Mouse (Mus musculus): ENCODE measurements around the gene Poc1a. TPM values are rescaled to one million over a fixed set of nuclear protein-coding genes. Genes with fewer than 3 reads are reported as not detected.

The Poc1a gene
- total RNA-seq, 2 experiments from 2014 or later, result 8.6 to 14.5 TPM

- H3K27ac ChIP-seq, result no peak overlapping the region
- no peak overlapping the region for H3K4me3 ChIP-seq
- TF ChIP-seq CTCF (conservative IDR thresholded peaks at IDR 0.05), result peak; percentile 75
- DNase-seq (ENCODE audit: low spot score in 2 of 2), result no peak
Observed at GRCm38 (mm10) chr9:106394649-106395602, 114.1 kb downstream of the Poc1a start.

- DNase-seq (ENCODE audit: low spot score in 2 of 2), result no peak
- Histone ChIP-seq H3K27ac (no peak overlapping the region), H3K4me3 (no peak overlapping the region)
- no peak for TF ChIP-seq CTCF (conservative IDR thresholded peaks at IDR 0.05)
Observed at GRCm38 (mm10) chr9:106397733-106398132, 116.9 kb downstream of the Poc1a start.

- Histone ChIP-seq H3K4me3 (no peak overlapping the region), H3K27ac (no peak overlapping the region)
- TF ChIP-seq CTCF (conservative IDR thresholded peaks at IDR 0.05), result no peak
- no peak for DNase-seq (ENCODE audit: low spot score in 2 of 2)
Observed at GRCm38 (mm10) chr9:106398667-106399311, 117.9 kb downstream of the Poc1a start.

GRCm38 (mm10) chr9:106399808-106400207 is 118.9 kb downstream of the Poc1a start:
- H3K4me3 ChIP-seq, result no peak overlapping the region
- H3K27ac ChIP-seq, result no peak overlapping the region; the same call in 1 of the 2 replicates
- DNase-seq (ENCODE audit: low spot score in 2 of 2), result no peak
- no peak for TF ChIP-seq CTCF (conservative IDR thresholded peaks at IDR 0.05)

Other genes with a start within 250 kb of the Poc1a start
- gene Col6a4, start 184.3 kb upstream of the Poc1a start, total RNA-seq (2021), result 1 to 10 TPM in 1 of 2 experiments, under 1 TPM in 1; 0.76 to 2.1 TPM
- gene Glyctk, start 122.9 kb upstream of the Poc1a start, total RNA-seq (2021), result 1 to 10 TPM; 4.2 TPM
- gene Wdr82, start 110.1 kb upstream of the Poc1a start, total RNA-seq (2021), result 100 to 1,000 TPM; 134 TPM
- gene Ppm1m, start 81.3 kb upstream of the Poc1a start, total RNA-seq (2021), result 10 to 100 TPM; 19.4 to 21.8 TPM
- 10 to 100 TPM; 52.4 to 58.9 TPM for gene Twf2, start 78.0 kb upstream of the Poc1a start, total RNA-seq (2021)
- 1 to 10 TPM; 1.4 to 1.5 TPM for gene Tlr9, start 58.5 kb upstream of the Poc1a start, total RNA-seq (2021)
- 100 to 1,000 TPM; 149 to 154 TPM for gene Alas1, start 32.4 kb upstream of the Poc1a start, total RNA-seq (2021)
- 10 to 100 TPM; 81.7 to 93.2 TPM for gene Dusp7, start 87.6 kb downstream of the Poc1a start, total RNA-seq (2021)
- 100 to 1,000 TPM; 260 to 265 TPM for gene Rpl29, start 148.4 kb downstream of the Poc1a start, total RNA-seq (2021)
- 10 to 100 TPM; 15.5 to 16.1 TPM for gene Acy1, start 157.3 kb downstream of the Poc1a start, total RNA-seq (2021)
- gene Abhd14b, start 166.4 kb downstream of the Poc1a start, total RNA-seq (2021), result 10 to 100 TPM; 13.9 to 17.0 TPM
- 10 to 100 TPM; 39.0 to 39.4 TPM for gene Abhd14a, start 166.6 kb downstream of the Poc1a start, total RNA-seq (2021)
- gene Pcbp4, start 172.2 kb downstream of the Poc1a start, total RNA-seq (2021), result 100 to 1,000 TPM; 187 to 205 TPM
- gene Gpr62, start 184.9 kb downstream of the Poc1a start, total RNA-seq (2021), result 10 to 100 TPM; 11.6 to 12.4 TPM
- gene Rrp9, start 194.9 kb downstream of the Poc1a start, total RNA-seq (2021), result 10 to 100 TPM; 35.4 to 36.6 TPM
- 1 to 10 TPM; 3.0 to 3.7 TPM for gene Parp3, start 195.9 kb downstream of the Poc1a start, total RNA-seq (2021)
- gene Iqcf1, start 218.9 kb downstream of the Poc1a start, total RNA-seq (2021), result not detected
- gene Iqcf5, start 233.5 kb downstream of the Poc1a start, total RNA-seq (2021), result not detected

Data from layer of hippocampus, adult 2 months (tissue).